Mouse (Mus musculus): ENCODE data around the gene Max.

Max gene

DNA sequence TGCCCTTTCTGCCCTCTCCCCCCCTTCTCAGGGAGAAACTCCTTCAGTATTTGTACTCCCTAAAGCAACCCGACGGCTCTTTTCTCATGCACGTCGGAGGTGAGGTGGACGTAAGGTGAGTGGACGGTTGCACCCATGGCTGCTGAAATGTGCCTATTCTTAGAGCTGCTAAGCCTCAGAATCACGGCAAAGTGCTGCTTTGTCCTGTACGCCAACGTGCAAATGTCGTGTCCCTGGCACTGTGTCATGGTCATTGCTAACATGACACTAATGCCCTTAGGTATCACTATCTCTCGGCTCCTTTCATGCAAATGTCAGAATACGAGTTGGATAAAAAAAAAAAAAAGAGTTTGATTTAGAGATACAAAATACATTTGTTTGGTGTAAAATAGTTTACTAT is 74.1 kb downstream of the Max start:
- DNase-seq (ENCODE audit: low spot score in 2 of 2) = no peak

All from urinary bladder, postnatal 36 days (tissue).